Mouse (Mus musculus) left cerebral cortex, postnatal 4 days (tissue): ENCODE measurements around the gene Chp2. TPM values are rescaled to one million over a fixed set of nuclear protein-coding genes. Genes with fewer than 3 reads are reported as not detected.

Source experiments
- DNase-seq: peaks from one replicate; pipeline ENCODE4 v3.0.0-alpha.2; 2022
- intact Hi-C: fragments of 180-260 bp; cut with DNase I; formaldehyde crosslinking; loops from one replicate; pipeline ENCODE4 v1.15.1; 2025
- total RNA-seq, 2 experiments: library from RNA; stranded (reverse); gene quantifications; 2 replicates each; pipeline ENCODE4 v1.2.3; 2021

Chp2 gene
- 1 to 10 TPM; 1.2 to 1.9 TPM for total RNA-seq

- DNase-seq = no peak
- intact Hi-C loops = no loop called here
These were observed at the start of gene Chp2 for GRCm38 (mm10) chr7:122219315-122219801. TSS of gene Chp2 (plus strand) at chr7:122219496.

- no peak for DNase-seq
- intact Hi-C loops = no loop called here
These were observed 48.6 kb upstream of the Chp2 start for GRCm38 (mm10) chr7:122170705-122171104.

- intact Hi-C loops = no loop called here
- DNase-seq = no peak
These were observed 47.7 kb upstream of the Chp2 start for GRCm38 (mm10) chr7:122171613-122172012.

GRCm38 (mm10) chr7:122180720-122181119 is 38.6 kb upstream of the Chp2 start:
- DNase-seq = no peak
- intact Hi-C loops = no loop called here

- no peak for DNase-seq
- intact Hi-C loops = no loop called here
These were observed 34.7 kb upstream of the Chp2 start for GRCm38 (mm10) chr7:122184569-122184968.

- intact Hi-C loops = no loop called here
- no peak for DNase-seq
These were observed 33.3 kb upstream of the Chp2 start, which contains the start of gene Ern2 for GRCm38 (mm10) chr7:122186043-122186442. TSS of gene Ern2 (minus strand) at chr7:122186207.

GRCm38 (mm10) chr7:122189484-122189883 is 29.8 kb upstream of the Chp2 start:
- peak; percentile 41 for DNase-seq
- intact Hi-C loops = no loop called here

- DNase-seq = no peak
- intact Hi-C loops = no loop called here
These were observed 28.2 kb upstream of the Chp2 start for GRCm38 (mm10) chr7:122191097-122191496.

GRCm38 (mm10) chr7:122193919-122194318 is 25.4 kb upstream of the Chp2 start:
- no peak for DNase-seq
- intact Hi-C loops = no loop called here

GRCm38 (mm10) chr7:122196771-122197170 is 22.5 kb upstream of the Chp2 start:
- intact Hi-C loops = no loop called here

GRCm38 (mm10) chr7:122197306-122197705 is 22.0 kb upstream of the Chp2 start:
- intact Hi-C loops = no loop called here
- DNase-seq = peak; percentile 46

More at GRCm38 (mm10) chr7:122196771-122197170, 22.5 kb upstream of the Chp2 start:
- DNase-seq = no peak

- intact Hi-C loops = loop anchor here (2.0 kb wide), 2 partner anchors 90 to 260 kb away; partner anchors contain the start of gene Prkcb
- DNase-seq = no peak
These were observed 20.0 kb upstream of the Chp2 start for GRCm38 (mm10) chr7:122199296-122199695.

- intact Hi-C loops = no loop called here
- no peak for DNase-seq
These were observed 15.4 kb upstream of the Chp2 start for GRCm38 (mm10) chr7:122203936-122204335.

GRCm38 (mm10) chr7:122206121-122206520 is 13.2 kb upstream of the Chp2 start:
- intact Hi-C loops = no loop called here
- no peak for DNase-seq

GRCm38 (mm10) chr7:122208276-122209021 is 10.8 kb upstream of the Chp2 start:
- DNase-seq = no peak
- intact Hi-C loops = no loop called here

GRCm38 (mm10) chr7:122226020-122226742 is 6.9 kb downstream of the Chp2 start:
- intact Hi-C loops = no loop called here
- no peak for DNase-seq

GRCm38 (mm10) chr7:122226744-122227143 is 7.4 kb downstream of the Chp2 start:
- DNase-seq = no peak
- intact Hi-C loops = no loop called here

GRCm38 (mm10) chr7:122229306-122229705 is 10.0 kb downstream of the Chp2 start:
- intact Hi-C loops = no loop called here
- DNase-seq = no peak

- DNase-seq = no peak
- intact Hi-C loops = no loop called here
These were observed 10.6 kb downstream of the Chp2 start for GRCm38 (mm10) chr7:122229916-122230315.

- DNase-seq = no peak
- intact Hi-C loops = no loop called here
These were observed 11.6 kb downstream of the Chp2 start for GRCm38 (mm10) chr7:122230866-122231265.

- DNase-seq = no peak
- intact Hi-C loops = no loop called here
These were observed 19.6 kb downstream of the Chp2 start for GRCm38 (mm10) chr7:122238939-122239338.
